Mouse (Mus musculus) gonadal fat pad, adult 2 months (tissue): Measurements from ENCODE around the gene Ptpn5. TPM values are rescaled to one million over a fixed set of nuclear protein-coding genes. Genes with fewer than 3 reads are reported as not detected.

Source experiments
- DNase-seq: peaks from one replicate; pipeline ENCODE4 v3.0.0-alpha.2; 2012; ENCODE audit warnings: low read depth
- polyA plus RNA-seq: library from polyadenylated mRNA; depleted of rRNA; stranded (reverse); fragments of >200 nt; gene quantifications from 2 replicates; pipeline ENCODE4 v1.2.3, GENCODE M21; 2012; rRNA removed

Gene Ptpn5
- polyA plus RNA-seq: 65.1 and 69.4 TPM in 2 replicates

- no peak for DNase-seq
Observed at GRCm38 (mm10) chr7:47133331-47133730, at the start of gene Ptpn5. Ptpn5 (minus strand) TSS chr7:47133684.

- DNase-seq: no peak
Observed at GRCm38 (mm10) chr7:47170814-47171213, 37.3 kb upstream of the Ptpn5 start.

- no peak for DNase-seq
Observed at GRCm38 (mm10) chr7:47165028-47165427, 31.5 kb upstream of the Ptpn5 start.

GRCm38 (mm10) chr7:47163203-47163602, 29.7 kb upstream of the Ptpn5 start:
- no peak for DNase-seq

GRCm38 (mm10) chr7:47158451-47158850, 25.0 kb upstream of the Ptpn5 start:
- no peak for DNase-seq

GRCm38 (mm10) chr7:47157743-47158142, 24.3 kb upstream of the Ptpn5 start:
- no peak for DNase-seq

- no peak for DNase-seq
Observed at GRCm38 (mm10) chr7:47155849-47156248, 22.4 kb upstream of the Ptpn5 start.

GRCm38 (mm10) chr7:47155396-47155795, 21.9 kb upstream of the Ptpn5 start:
- DNase-seq: no peak

- DNase-seq: no peak
Observed at GRCm38 (mm10) chr7:47150420-47151061, 17.1 kb upstream of the Ptpn5 start.

GRCm38 (mm10) chr7:47148298-47148697, 14.8 kb upstream of the Ptpn5 start:
- no peak for DNase-seq

- no peak for DNase-seq
Observed at GRCm38 (mm10) chr7:47146034-47146812, 12.7 kb upstream of the Ptpn5 start.

GRCm38 (mm10) chr7:47144299-47144698, 10.8 kb upstream of the Ptpn5 start:
- DNase-seq: no peak

- DNase-seq: no peak
Observed at GRCm38 (mm10) chr7:47139823-47140325, 6.4 kb upstream of the Ptpn5 start.

- DNase-seq: no peak
Observed at GRCm38 (mm10) chr7:47134570-47134969, 1.1 kb upstream of the Ptpn5 start.

- DNase-seq: no peak
Observed at GRCm38 (mm10) chr7:47132931-47133260, 588 bp downstream of the Ptpn5 start.

GRCm38 (mm10) chr7:47132180-47132930, 1.1 kb downstream of the Ptpn5 start:
- no peak for DNase-seq

GRCm38 (mm10) chr7:47131840-47132179, 1.7 kb downstream of the Ptpn5 start:
- no peak for DNase-seq

- no peak for DNase-seq
Observed at GRCm38 (mm10) chr7:47131258-47131657, 2.2 kb downstream of the Ptpn5 start.

- no peak for DNase-seq
Observed at GRCm38 (mm10) chr7:47122026-47122425, 11.5 kb downstream of the Ptpn5 start.

GRCm38 (mm10) chr7:47116666-47117065, 16.8 kb downstream of the Ptpn5 start:
- DNase-seq: no peak

GRCm38 (mm10) chr7:47115491-47115890, 18.0 kb downstream of the Ptpn5 start:
- no peak for DNase-seq

GRCm38 (mm10) chr7:47113383-47113782, 20.1 kb downstream of the Ptpn5 start:
- no peak for DNase-seq

GRCm38 (mm10) chr7:47112036-47112435, 21.4 kb downstream of the Ptpn5 start:
- DNase-seq: no peak
